Mouse (Mus musculus) midbrain, postnatal 0 days (tissue): ENCODE results near the gene Miga2. TPM values are rescaled to one million over a fixed set of nuclear protein-coding genes. Genes with fewer than 3 reads are reported as not detected.

Experiments used
- ATAC-seq: fragments of 200-750 bp; cut with Nextera tagmentation; 2 replicates; pipeline ENCODE4 v1.8.0; 2017; ENCODE audit warnings: moderate number of reproducible peaks, mild to moderate bottlenecking, moderate TSS enrichment, moderate library complexity; ENCODE audit not compliant: low FRiP score
- DNase-seq: peaks from one replicate; pipeline ENCODE4 v3.0.0-alpha.2; 2015; ENCODE audit warnings: low spot score
- H3K27ac ChIP-seq: fragments of 300-500 bp; sonication (generic); 2 replicates; pipeline ENCODE4 v1.5.1; 2014; ENCODE audit warnings: low read depth, mild to moderate bottlenecking, low read length, mixed read lengths
- H3K27me3 ChIP-seq: fragments of 300-500 bp; sonication (generic); 2 replicates; pipeline ENCODE4 v1.6.1; 2014; ENCODE audit warnings: low read length, control low read depth, mixed read lengths; ENCODE audit not compliant: insufficient read depth
- H3K36me3 ChIP-seq: fragments of 300-500 bp; sonication (generic); 2 replicates; pipeline ENCODE4 v1.6.1; 2014; ENCODE audit warnings: low read length, control low read depth, mixed read lengths; ENCODE audit not compliant: insufficient read depth
- H3K4me1 ChIP-seq: fragments of 300-500 bp; sonication (generic); 2 replicates; pipeline ENCODE4 v1.6.1; 2014; ENCODE audit warnings: mild to moderate bottlenecking, control low read depth, antibody characterized with exemption, low read length, mixed read lengths; ENCODE audit not compliant: insufficient read depth
- H3K4me2 ChIP-seq: fragments of 300-500 bp; sonication (generic); 2 replicates; pipeline ENCODE4 v1.6.1; 2014; ENCODE audit warnings: low read depth, mild to moderate bottlenecking, low read length, mixed read lengths; ENCODE audit not compliant: poor library complexity, severe bottlenecking
- H3K4me3 ChIP-seq: fragments of 300-500 bp; sonication (generic); 2 replicates; pipeline ENCODE4 v1.5.1; 2014; ENCODE audit warnings: low read depth, mild to moderate bottlenecking, low read length, moderate library complexity
- H3K9ac ChIP-seq: fragments of 300-500 bp; sonication (generic); replicated peaks from 2 replicates; pipeline ENCODE4 v1.6.1; 2014; ENCODE audit warnings: mild to moderate bottlenecking, low read length, moderate library complexity, mixed read lengths; ENCODE audit not compliant: poor library complexity, severe bottlenecking
- H3K9me3 ChIP-seq: fragments of 300-500 bp; sonication (generic); 2 replicates; pipeline ENCODE4 v1.6.1; 2016; ENCODE audit warnings: low read length, control low read depth
- CTCF ChIP-seq: IDR thresholded peaks from 2 replicates; pipeline ENCODE4 v1.5.1; 2016; ENCODE audit warnings: antibody characterized with exemption, mild to moderate bottlenecking
- WGBS: fragments of 180-500 bp; shearing (Covaris S2); extraction: QIAGEN DNeasy Blood & Tissue Kit; methylation state at CpG from one replicate; pipeline ENCODE4 v1.1.7; 2014; 5-methylcytosine and 5-hydroxymethylcytosine counted together
- polyA plus RNA-seq: library from polyadenylated mRNA; unstranded; fragments of >200 nt; fragmentation: Nextera tagmentation; extraction: Ambion mirVana; gene quantifications from 2 replicates; pipeline ENCODE4 v1.2.1, GENCODE M21; 2015
- total RNA-seq: library from RNA; depleted of rRNA; stranded (reverse); fragments of >200 nt; gene quantifications from 2 replicates; pipeline ENCODE4 v1.2.3, GENCODE M21; 2014

Gene Miga2
- total and polyA plus RNA-seq, 2 experiments from 2014 or later: 28.7 to 64.2 TPM

DNA sequence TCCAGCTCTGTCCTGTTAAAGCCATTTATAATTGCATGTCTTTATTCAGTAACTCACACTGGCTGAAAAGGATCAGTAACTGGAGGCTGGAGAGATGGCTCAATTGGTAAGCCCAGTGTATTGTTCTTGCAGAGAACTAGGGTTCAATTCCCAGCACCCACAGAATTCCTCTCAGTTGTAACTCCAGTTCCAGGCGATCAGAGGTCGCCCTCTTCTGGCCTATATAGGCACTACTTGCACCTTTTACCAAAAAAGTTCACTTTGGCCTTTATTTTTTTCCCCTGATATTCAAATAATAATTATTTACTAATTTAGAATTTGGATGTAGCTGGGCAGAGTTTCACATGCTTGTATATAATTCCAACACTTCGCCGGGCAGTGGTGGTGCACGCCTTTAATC, 1.2 kb upstream of the Miga2 start:
- Histone ChIP-seq H3K4me1 (peaks cover 17% of the 10 kb centered on the region), H3K9me3 (no peaks in the 10 kb centered on the region), H3K36me3 (peaks cover 3% of the 10 kb centered on the region), H3K27ac (no peak overlapping the region), H3K4me2 (no peak overlapping the region), H3K27me3 (no peaks in the 10 kb centered on the region), H3K9ac (no peak overlapping the region), H3K4me3 (no peak overlapping the region)
- TF ChIP-seq CTCF: peak; percentile 41
- 78% methylated on average over 5 of the region's 5 CpGs for WGBS
- DNase-seq: no peak
- no peak for ATAC-seq

GRCm38 (mm10) chr2:30365281-30366069, 1.4 kb downstream of the Miga2 start:
- peak overlapping the region; percentile 71 for H3K9ac ChIP-seq
- ATAC-seq: no peak
- H3K9me3 ChIP-seq: no peaks in the 10 kb centered on the region
- peaks cover 28% of the 10 kb centered on the region for H3K36me3 ChIP-seq
- H3K4me3 ChIP-seq: peak overlapping the region; percentile 96
- no peak for TF ChIP-seq CTCF
- peak overlapping the region; percentile 88 for H3K4me2 ChIP-seq
- WGBS: 92% methylated on average over 2 of the region's 2 CpGs
- DNase-seq: no peak
- peaks cover 10% of the 10 kb centered on the region; the same call in 1 of the 2 replicates for H3K4me1 ChIP-seq
- H3K27me3 ChIP-seq: no peaks in the 10 kb centered on the region
- H3K27ac ChIP-seq: no peak overlapping the region

- Histone ChIP-seq H3K9ac (no peak overlapping the region), H3K27ac (no peak overlapping the region), H3K4me2 (no peak overlapping the region), H3K9me3 (no peaks in the 10 kb centered on the region), H3K4me3 (no peak overlapping the region), H3K27me3 (no peaks in the 10 kb centered on the region), H3K36me3 (peaks cover 36% of the 10 kb centered on the region), H3K4me1 (peaks cover 10% of the 10 kb centered on the region; the same call in 1 of the 2 replicates)
- 63% methylated on average over 5 of the region's 5 CpGs for WGBS
- DNase-seq (no peak), ATAC-seq (no peak)
- no peak for TF ChIP-seq CTCF
These were observed 2.2 kb downstream of the Miga2 start for GRCm38 (mm10) chr2:30366203-30366602.

GRCm38 (mm10) chr2:30371544-30371943, 7.5 kb downstream of the Miga2 start:
- no peak overlapping the region for H3K4me2 ChIP-seq
- ATAC-seq: no peak
- H3K4me3 ChIP-seq: no peak overlapping the region
- DNase-seq: no peak
- no peak overlapping the region for H3K27ac ChIP-seq
- no peaks in the 10 kb centered on the region for H3K4me1 ChIP-seq
- 98% methylated on average over 8 of the region's 8 CpGs for WGBS
- no peaks in the 10 kb centered on the region for H3K27me3 ChIP-seq
- no peak for TF ChIP-seq CTCF
- no peak overlapping the region for H3K9ac ChIP-seq
- peaks cover 68% of the 10 kb centered on the region for H3K36me3 ChIP-seq
- no peaks in the 10 kb centered on the region for H3K9me3 ChIP-seq

DNA sequence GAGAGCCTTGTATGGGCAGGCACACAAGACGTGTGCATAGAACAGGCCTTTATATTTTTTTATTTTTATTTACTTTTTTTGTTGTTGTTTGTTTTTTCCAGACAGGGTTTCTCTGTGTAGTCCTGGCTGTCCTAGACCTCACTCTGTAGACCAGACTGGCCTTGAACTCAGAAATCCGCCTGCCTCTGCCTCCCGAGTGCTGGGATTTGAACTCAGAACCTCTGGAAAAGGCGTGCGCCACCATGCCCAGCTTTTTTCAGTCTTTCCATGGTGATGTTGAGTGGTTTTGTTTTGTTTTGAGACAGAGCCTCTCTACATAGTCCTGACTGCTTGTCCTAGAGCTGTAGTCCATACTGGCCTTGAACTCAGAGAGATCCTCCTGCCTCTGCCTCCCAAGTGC, 8.7 kb downstream of the Miga2 start:
- WGBS: 98% methylated on average over 5 of the region's 5 CpGs
- Histone ChIP-seq H3K27ac (no peak overlapping the region), H3K9ac (no peak overlapping the region), H3K27me3 (no peaks in the 10 kb centered on the region), H3K4me2 (no peak overlapping the region), H3K9me3 (no peaks in the 10 kb centered on the region), H3K36me3 (peaks cover 77% of the 10 kb centered on the region), H3K4me1 (no peaks in the 10 kb centered on the region), H3K4me3 (no peak overlapping the region)
- no peak for TF ChIP-seq CTCF
- ATAC-seq: no peak
- DNase-seq: no peak

DNA sequence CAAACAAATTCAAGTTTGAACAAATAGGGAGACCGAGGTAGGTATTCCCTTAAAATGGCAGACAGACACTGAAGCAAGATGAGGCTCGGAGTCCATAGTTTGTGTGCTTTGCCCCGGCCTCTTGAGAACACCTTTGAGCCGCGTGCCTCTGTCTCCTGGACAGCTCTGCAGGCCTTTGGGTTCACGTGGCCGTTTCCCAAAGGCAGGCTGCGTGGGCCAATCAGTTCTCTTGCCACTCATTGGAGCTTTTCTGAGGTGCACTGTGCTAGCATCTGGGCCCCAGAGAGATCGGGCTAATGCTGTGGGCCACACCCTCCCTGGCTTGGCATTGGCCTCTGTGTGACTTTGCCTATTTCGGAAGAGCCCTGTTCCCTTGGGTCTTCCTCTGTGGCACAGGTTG, 11.9 kb downstream of the Miga2 start:
- no peak for ATAC-seq
- no peak for DNase-seq
- H3K9me3 ChIP-seq: no peaks in the 10 kb centered on the region
- TF ChIP-seq CTCF: no peak
- H3K27me3 ChIP-seq: no peaks in the 10 kb centered on the region
- 93% methylated on average over 10 of the region's 10 CpGs for WGBS
- peaks cover 65% of the 10 kb centered on the region for H3K36me3 ChIP-seq
- H3K4me1 ChIP-seq: no peaks in the 10 kb centered on the region
- H3K4me2 ChIP-seq: no peak overlapping the region
- no peak overlapping the region for H3K4me3 ChIP-seq
- H3K9ac ChIP-seq: no peak overlapping the region
- H3K27ac ChIP-seq: no peak overlapping the region
